Mouse (Mus musculus) T-helper 2 cell (primary cell): ENCODE measurements around the gene Vmn1r225.
"Not testable (repeated sequence)": the region's sequence is repeated elsewhere in the genome, so short reads cannot be mapped to it uniquely, and the experiment has no call there.

Source experiments
- in situ Hi-C: fragments of 300-600 bp; cut with MboI, MseI; formaldehyde crosslinking; loops from one replicate; pipeline ENCODE4 v1.15.1; 2025; ENCODE audit warnings: high pct_unique_total_duplicates

Vmn1r225 gene

GRCm38 (mm10) chr17:20497858-20498257 lies at the start of gene Vmn1r225:
Gene Vmn1r225 (plus strand): TSS chr17:20498158.
- in situ Hi-C loops, result no loop called here

GRCm38 (mm10) chr17:20473311-20473710 lies 24.6 kb upstream of the Vmn1r225 start:
- in situ Hi-C loops, result no loop called here

GRCm38 (mm10) chr17:20481231-20481630 lies 16.7 kb upstream of the Vmn1r225 start, which contains the start of gene Vmn2r108:
Gene Vmn2r108 (minus strand): TSS chr17:20481331.
- in situ Hi-C loops, result no loop called here

GRCm38 (mm10) chr17:20508247-20508646 lies 10.3 kb downstream of the Vmn1r225 start:
- in situ Hi-C loops, result not testable (repeated sequence)
